Mouse (Mus musculus): ENCODE results near the gene Cox6a1.
A peak's percentile ranks its signal among the peaks of the same experiment; 100 is the strongest.
"Not testable (repeated sequence)": the region's sequence is repeated elsewhere in the genome, so short reads cannot be mapped to it uniquely, and the experiment has no call there.

The Cox6a1 gene

GRCm38 (mm10) chr5:115341314-115342165 is 7.2 kb downstream of the Cox6a1 start:
- no peak for DNase-seq

DNA sequence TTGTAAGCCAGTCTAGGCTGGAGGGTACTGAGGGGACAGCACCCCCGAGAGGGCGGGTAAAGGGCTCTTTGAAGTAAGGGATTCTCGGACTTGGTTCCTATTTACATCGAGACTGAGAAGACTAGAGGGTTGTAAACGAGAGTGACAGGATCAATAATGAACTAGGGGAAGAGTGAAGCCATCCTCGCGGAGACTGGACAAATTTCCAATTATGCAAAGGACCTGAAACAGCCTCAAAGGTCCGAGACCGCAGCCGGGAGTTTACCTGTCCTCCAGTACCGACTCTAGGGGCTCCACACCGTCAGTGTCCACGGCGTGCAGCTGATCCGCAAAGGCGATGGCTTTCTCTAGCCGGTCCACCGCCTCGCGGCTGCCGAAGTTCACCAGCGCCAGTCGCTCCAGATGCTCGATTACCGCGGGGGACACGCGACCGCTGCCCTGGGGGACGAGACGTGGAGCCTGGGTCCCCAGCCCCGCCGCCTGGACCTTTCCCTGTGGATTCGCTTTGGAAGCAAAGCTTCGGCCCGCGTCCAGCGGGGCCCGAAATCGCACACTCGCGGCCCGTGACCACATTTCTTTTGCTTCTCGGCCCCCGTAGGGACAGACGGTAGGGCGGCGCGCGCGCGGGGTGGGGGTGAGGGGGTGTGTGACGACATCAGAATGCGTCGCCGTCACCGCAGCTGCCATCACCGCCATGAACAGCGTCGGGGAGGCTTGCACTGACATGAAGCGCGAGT is 8.0 kb downstream of the Cox6a1 start, which contains the start of the genes Gatc and Triap1:
Gene Gatc, minus strand, starts transcription at position 602 of the 737 bp plus-strand sequence.
Gene Triap1, plus strand, starts transcription at position 649 of the 737 bp plus-strand sequence.
- peak; percentile 89 for DNase-seq

DNA sequence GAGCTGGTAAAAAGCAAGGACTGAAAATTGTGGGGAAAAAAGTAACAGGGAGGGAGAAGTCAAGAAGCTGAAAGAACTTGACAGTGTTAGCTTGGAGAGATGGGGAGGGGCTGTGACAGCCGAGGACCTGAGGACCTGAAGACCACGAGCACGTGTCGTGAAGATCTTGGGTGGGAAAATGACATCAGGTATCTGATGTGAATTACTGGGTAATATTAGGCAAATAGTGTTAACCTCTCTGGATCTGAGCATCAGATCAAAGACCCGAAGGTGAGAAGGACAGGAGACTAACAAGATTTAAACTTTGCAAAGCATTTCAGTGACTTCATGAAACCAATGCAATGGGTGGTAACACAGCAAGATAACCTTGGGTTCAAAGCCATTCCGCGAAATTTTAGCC is 8.8 kb downstream of the Cox6a1 start:
- DNase-seq, result no peak

GRCm38 (mm10) chr5:115333626-115334025 is 15.2 kb downstream of the Cox6a1 start:
- DNase-seq, result no peak

DNA sequence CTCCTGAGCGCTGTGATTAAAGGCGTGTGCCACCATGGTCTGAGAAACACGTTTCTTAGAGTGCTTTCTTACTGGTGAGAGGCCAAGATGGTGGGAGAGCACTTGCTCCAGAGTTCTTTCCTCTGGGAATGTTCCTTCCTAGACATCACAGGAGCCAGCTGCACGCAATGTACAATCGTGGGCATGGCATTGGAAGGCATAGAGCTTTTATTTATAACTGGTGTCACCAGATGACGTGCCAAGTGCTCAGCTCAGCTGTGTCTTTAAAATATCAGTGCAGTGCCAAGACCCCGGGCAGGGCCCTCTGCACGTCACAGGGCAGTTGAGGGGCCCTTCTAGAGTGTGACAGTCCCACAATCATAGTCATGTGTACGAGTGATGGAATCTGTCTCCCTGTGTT is 17.8 kb downstream of the Cox6a1 start:
- DNase-seq, result no peak

- peak; percentile 47 for DNase-seq
Observed at GRCm38 (mm10) chr5:115327610-115328548, 20.9 kb downstream of the Cox6a1 start.

DNA sequence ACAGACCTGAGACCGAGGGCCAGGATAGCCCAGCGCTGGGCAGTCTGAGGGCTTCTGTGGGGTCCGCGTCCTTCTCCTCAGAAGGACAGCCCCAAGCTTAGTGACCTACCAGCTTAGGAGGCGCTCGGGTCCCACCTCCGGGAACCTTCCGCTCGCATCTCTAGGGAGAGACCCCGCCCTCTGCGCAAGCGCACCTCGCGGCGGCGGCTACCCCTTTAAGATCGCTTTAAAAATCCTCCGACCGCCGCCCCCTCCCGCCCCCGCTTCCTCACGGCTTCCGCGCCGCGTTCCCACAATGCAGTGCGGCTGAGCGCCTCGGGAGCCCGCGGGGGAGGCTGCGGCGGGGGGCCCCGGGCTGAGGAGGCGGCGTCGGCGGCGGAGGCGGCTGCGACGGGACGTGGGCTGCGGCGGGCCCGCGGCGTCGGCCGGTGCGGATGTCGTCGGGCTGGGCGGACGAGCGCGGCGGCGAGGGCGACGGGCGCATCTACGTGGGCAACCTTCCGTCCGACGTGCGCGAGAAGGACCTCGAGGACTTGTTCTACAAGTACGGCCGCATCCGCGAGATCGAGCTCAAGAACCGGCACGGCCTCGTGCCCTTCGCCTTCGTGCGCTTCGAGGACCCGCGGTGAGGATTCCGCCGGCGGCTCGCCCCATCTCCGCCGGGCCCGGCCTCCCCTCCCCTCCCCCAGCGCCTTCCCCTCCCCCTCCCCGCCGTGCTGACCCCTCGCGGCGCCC is 21.7 kb downstream of the Cox6a1 start, which contains the start of gene Srsf9:
Gene Srsf9, plus strand, starts transcription at position 303 of the 735 bp plus-strand sequence.
- peak; percentile 94 for DNase-seq

DNA sequence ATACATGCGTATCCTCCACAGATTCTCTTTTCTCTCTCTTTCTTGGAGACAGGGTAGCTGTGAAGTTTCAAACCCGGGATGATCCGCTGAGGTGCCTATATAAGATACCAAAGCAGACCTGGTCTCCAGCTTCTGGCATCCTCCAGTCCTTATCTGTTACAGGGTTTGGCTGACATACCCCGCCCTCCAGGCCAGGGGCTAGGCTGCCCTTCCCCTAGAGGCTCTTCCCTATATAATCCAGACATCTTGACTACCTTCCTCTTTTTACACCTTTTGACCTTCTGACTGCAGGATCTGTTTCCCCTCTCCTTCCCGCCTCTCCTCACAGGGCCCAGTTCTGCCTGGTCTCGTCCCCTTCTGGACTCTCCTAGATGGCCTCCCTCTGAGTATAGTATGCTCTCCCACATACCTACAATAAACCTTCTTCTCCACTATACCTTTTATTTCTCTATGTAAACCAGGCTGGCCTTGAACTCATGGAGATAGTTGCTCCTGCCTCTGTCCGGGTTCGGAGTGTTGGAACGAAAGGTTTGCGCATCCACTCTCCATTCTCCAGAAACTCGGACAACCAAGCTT is 22.4 kb downstream of the Cox6a1 start:
- DNase-seq, result no peak

DNA sequence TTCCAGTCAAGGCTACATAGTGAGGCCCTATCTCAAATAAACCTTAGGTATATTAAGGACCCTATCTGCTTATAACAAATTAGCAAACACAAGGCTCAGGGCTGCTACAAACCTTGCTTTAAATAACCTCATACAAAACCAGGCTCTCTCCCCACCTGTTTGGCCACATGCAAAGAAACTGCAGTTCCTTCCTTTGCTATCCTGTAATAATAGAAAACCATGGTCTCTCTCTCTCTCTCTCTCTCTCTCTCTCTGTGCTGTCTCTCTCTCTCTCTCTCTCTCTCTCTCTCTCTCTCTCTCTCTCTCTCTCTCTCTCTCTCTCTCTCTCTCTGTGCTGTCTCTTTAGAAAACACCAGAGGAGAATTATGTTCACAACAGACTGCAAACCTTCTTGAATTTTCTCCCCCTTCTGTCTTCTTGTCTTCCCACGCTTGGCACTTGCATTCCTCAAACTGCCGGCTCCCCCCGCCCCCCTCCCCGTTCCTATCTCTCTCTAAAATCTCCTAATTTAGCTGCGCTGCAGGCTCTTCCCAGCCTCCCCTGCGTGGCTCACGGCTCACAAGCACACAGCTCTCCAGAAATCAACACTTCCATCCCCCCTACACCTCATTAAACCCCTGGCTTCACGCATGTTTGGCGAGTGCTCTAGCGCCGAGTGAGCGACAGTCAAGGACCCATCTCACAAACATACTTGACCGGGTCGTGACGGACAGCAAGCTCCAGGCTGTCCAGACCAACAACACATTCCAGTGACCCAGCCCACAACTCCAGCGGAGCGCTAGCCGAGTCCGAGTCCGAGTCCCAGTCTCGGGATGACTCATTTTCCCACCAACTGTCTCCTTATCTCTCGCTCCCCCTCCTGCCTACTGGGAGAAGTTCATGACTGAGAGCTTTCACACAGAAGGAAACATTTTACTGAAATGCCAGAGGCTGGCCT is 29.5 kb downstream of the Cox6a1 start:
- DNase-seq, result peak; percentile 86

- no peak for DNase-seq
Observed at GRCm38 (mm10) chr5:115317645-115318328, 31.0 kb downstream of the Cox6a1 start.

DNA sequence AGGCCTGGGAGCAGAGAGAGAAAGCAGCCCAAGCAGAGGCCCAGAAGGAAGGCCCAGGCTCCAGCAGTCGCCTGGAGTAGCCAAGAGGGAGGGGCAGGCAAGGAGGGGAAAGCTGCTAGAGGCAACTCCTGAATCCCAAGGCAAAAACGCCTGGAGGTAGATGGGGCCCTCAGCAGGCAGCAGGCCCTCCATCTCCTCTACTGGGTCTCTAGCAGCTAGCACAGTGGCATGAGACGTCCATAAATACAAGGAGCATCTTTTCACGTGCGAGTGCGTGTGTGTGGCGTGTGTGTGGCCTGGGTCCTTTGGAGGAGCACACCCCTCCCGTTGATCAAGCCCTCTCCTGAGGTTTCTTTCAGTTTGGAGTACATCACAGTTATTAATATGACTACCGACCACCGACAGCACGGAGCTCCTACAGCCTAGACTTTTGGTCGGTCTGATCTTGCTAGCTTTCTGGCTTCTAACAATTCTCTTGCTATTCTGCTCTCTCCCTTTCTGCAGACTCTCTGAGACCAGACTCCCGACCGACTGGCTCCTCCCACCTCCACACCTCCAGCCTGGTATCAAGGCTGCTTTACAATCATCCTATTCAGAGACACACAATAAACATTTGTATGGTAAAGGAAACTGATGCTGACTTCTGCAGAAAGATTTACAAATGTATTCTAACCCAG is 31.7 kb downstream of the Cox6a1 start:
- DNase-seq, result no peak

- DNase-seq, result no peak
Observed at GRCm38 (mm10) chr5:115313668-115313943, 35.2 kb downstream of the Cox6a1 start.

- no peak for DNase-seq
Observed at GRCm38 (mm10) chr5:115312816-115313667, 35.7 kb downstream of the Cox6a1 start.

GRCm38 (mm10) chr5:115312354-115312753 is 36.4 kb downstream of the Cox6a1 start:
- no peak for DNase-seq

DNA sequence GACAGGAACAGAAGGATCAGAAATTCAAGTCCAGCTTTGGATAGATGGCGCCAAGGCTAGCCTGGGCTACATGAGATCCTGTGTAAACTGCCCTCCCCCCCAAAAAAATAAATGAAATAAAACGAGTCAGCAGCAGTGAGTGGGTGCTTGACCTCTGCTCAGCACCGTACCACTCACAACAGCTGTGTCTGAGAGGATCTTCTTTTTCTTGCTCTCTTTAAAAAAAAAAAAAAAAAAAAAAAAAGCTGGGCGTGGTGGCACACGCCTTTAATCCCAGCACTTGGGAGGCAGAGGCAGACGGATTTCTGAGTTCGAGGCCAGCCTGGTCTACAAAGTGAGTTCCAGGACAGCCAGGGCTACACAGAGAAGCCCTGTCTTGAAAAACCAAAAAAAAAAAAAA is 46.6 kb downstream of the Cox6a1 start:
- not testable (repeated sequence) for DNase-seq

DNA sequence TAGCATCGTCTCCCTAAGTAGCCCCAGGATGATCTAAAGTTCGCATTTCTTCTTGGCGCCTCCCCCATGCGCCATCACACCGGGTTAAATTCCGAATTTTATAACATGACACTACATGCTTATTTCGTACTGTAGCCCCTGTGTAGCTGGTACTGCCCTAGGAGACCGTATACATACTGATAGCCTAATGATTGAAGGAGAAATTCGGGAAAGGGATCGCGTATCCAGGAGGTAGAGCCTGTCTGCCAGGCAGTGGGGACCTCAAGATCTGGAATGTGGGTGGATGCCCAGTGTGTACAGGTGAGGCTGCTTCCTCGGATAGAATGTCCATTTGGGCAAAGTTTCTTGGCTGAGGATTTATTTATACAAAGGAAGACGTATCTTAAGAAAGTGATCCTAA is 47.2 kb downstream of the Cox6a1 start:
- DNase-seq, result no peak

DNA sequence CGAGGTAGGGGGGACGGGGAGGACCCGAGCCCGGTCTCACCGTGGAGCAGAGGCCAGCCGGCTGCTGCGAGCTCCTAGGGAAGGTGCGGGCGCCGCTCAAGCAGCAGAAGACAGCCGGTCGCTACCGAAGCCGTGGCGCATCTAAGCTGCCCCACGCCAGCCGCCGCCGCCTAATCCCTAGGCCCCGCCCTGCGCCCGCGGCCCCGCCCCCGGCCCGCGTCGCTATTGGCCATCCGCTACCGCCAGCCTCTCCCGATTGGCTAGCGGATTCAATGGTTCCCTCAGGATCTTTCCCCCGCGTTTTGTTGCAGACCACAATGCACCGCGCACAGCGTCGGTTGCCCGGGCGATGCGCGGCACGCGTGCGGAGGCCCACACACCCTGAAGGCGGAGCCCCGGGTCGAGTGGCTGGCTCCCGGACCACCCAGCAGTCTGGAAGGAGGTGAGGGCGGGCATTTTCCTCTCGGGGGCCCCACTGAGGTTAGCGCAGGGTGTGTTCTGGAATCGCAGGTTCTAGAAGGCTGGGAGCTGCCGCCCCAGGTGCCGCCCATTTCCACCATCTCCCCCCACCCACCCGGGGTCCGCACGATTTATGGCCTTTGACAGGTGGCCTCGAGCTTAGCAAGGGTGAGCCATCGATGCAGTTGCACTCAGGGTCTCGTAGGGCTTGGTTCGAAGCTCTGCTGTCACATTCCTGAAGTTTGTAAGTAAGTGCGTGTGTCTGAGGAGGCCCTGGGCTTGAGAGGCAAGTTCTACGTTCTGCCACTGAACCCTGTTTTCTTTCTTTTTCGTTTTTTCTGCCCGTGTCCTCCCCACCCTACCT is 47.8 kb downstream of the Cox6a1 start, which contains the start of gene Dynll1:
Gene Dynll1, minus strand, starts transcription at position 208 of the 823 bp plus-strand sequence.
- peak; percentile 99 for DNase-seq
